In genomic region chr1:73737083-73737482, GRCm38 (mm10) we compare ENCODE assay signal across 9 mouse cellular contexts.
DNase-seq lines count a peak whose midpoint lies in the region; ATAC-seq and TF ChIP-seq lines count a peak whose summit lies in the region.
"Had no signal": no experiment of that assay in that cellular context is flagged by ENCODE, and none has a peak within 500 bp of the region (broad histone marks: within the 10 kb centered on the region; RNA-seq: fewer than 3 reads in every experiment).

No protein-coding gene starts in this region.

- H3K4me2 ChIP-seq in hindbrain, postnatal 0 days (ENCODE audit: low read depth, low read length): no peak overlapping the region
- H3K4me2 ChIP-seq in hindbrain, embryonic 14.5 days (replicated peaks): no peak overlapping the region
- H3K4me2 ChIP-seq in heart, embryonic 12.5 days: no peak overlapping the region
- no peak overlapping the region for H3K4me2 ChIP-seq in forebrain, postnatal 0 days (ENCODE audit: low read depth)

- no peaks in the 10 kb centered on the region for H3K27me3 ChIP-seq in hindbrain, postnatal 0 days (ENCODE audit: insufficient read depth, low read length)
- no peaks in the 10 kb centered on the region for H3K27me3 ChIP-seq in hindbrain, embryonic 14.5 days (ENCODE audit: control insufficient read depth, insufficient read depth, low read length)
- H3K27me3 ChIP-seq in heart, embryonic 12.5 days (replicated peaks): 0 out of 2 replicates have a peak, but pooled peaks cover 7% of the 10 kb centered on the region
- H3K27me3 ChIP-seq in limb, embryonic 10.5 days (ENCODE audit: low read depth, poor library complexity, severe bottlenecking): no peaks in the 10 kb centered on the region
- H3K27me3 ChIP-seq in forebrain, postnatal 0 days (ENCODE audit: insufficient read depth, low read length): no peaks in the 10 kb centered on the region
- H3K27me3 ChIP-seq: megakaryocyte, embryonic 14.5 days had no signal

- intact Hi-C loops in left cerebral cortex, postnatal 10 days (cut with DNase I): no loop called here

- no peak for DNase-seq in hindbrain, postnatal 0 days (ENCODE audit: low spot score)
- no peak for DNase-seq in hindbrain, embryonic 14.5 days (ENCODE audit: low spot score)
- peak; percentile 59 for DNase-seq in ZHBTc4 (ENCODE audit: low read depth, low spot score)
- peak; percentile 42 for DNase-seq in limb, embryonic 10.5 days (ENCODE audit: low spot score)
- DNase-seq in forebrain, postnatal 0 days: no peak
- DNase-seq in left cerebral cortex, postnatal 10 days (ENCODE audit: extremely low spot score in 1 of 2, low spot score in 2 of 2): no peak
- DNase-seq in right cerebral cortex, postnatal 4 days: no peak

- no peaks in the 10 kb centered on the region for H3K4me1 ChIP-seq in hindbrain, postnatal 0 days (ENCODE audit: insufficient read depth, low read length)
- H3K4me1 ChIP-seq in hindbrain, embryonic 14.5 days (replicated peaks; ENCODE audit: control insufficient read depth, insufficient read depth, low read length): no peaks in the 10 kb centered on the region
- no peaks in the 10 kb centered on the region for H3K4me1 ChIP-seq in heart, embryonic 12.5 days (replicated peaks)
- no peaks in the 10 kb centered on the region for H3K4me1 ChIP-seq in limb, embryonic 10.5 days
- H3K4me1 ChIP-seq in forebrain, postnatal 0 days (ENCODE audit: insufficient read depth): no peaks in the 10 kb centered on the region
- H3K4me1 ChIP-seq: megakaryocyte, embryonic 14.5 days had no signal

- H3K9me3 ChIP-seq in hindbrain, postnatal 0 days (ENCODE audit: low read length): no peaks in the 10 kb centered on the region
- no peaks in the 10 kb centered on the region for H3K9me3 ChIP-seq in hindbrain, embryonic 14.5 days (ENCODE audit: control insufficient read depth, low read length)
- H3K9me3 ChIP-seq in heart, embryonic 12.5 days (replicated peaks): no peaks in the 10 kb centered on the region
- no peaks in the 10 kb centered on the region for H3K9me3 ChIP-seq in limb, embryonic 10.5 days (replicated peaks)
- no peaks in the 10 kb centered on the region for H3K9me3 ChIP-seq in forebrain, postnatal 0 days (ENCODE audit: low read length)
- H3K9me3 ChIP-seq: megakaryocyte, embryonic 14.5 days had no signal

- no peak overlapping the region for H3K9ac ChIP-seq in hindbrain, postnatal 0 days (replicated peaks; ENCODE audit: low read length)
- no peak overlapping the region for H3K9ac ChIP-seq in hindbrain, embryonic 14.5 days
- no peak overlapping the region for H3K9ac ChIP-seq in heart, embryonic 12.5 days
- H3K9ac ChIP-seq in forebrain, postnatal 0 days: no peak overlapping the region

- ATAC-seq in hindbrain, postnatal 0 days: no peak
- ATAC-seq in hindbrain, embryonic 14.5 days (ENCODE audit: low FRiP score): no peak
- peak; percentile 64 for ATAC-seq in heart, embryonic 12.5 days (ENCODE audit: insufficient number of reproducible peaks, low FRiP score)
- no peak for ATAC-seq in forebrain, postnatal 0 days

- no peak overlapping the region for H3K4me3 ChIP-seq in hindbrain, postnatal 0 days (ENCODE audit: low read length)
- H3K4me3 ChIP-seq in hindbrain, embryonic 14.5 days (replicated peaks; ENCODE audit: low read length): no peak overlapping the region
- no peak overlapping the region for H3K4me3 ChIP-seq in heart, embryonic 12.5 days
- no peak overlapping the region for H3K4me3 ChIP-seq in limb, embryonic 10.5 days
- no peak overlapping the region for H3K4me3 ChIP-seq in forebrain, postnatal 0 days (ENCODE audit: low read depth, low read length)
- H3K4me3 ChIP-seq: megakaryocyte, embryonic 14.5 days had no signal

- peak; percentile 20; the same call in 1 of the 2 replicates for TF ChIP-seq CTCF in hindbrain, postnatal 0 days (IDR thresholded peaks at IDR 0.05; ENCODE audit: low read depth)
- no peak for TF ChIP-seq CTCF in forebrain, postnatal 0 days (IDR thresholded peaks at IDR 0.05; ENCODE audit: low read depth)

- no peaks in the 10 kb centered on the region for H3K36me3 ChIP-seq in hindbrain, postnatal 0 days (ENCODE audit: insufficient read depth, low read length)
- no peaks in the 10 kb centered on the region for H3K36me3 ChIP-seq in hindbrain, embryonic 14.5 days (replicated peaks; ENCODE audit: control insufficient read depth, insufficient read depth)
- H3K36me3 ChIP-seq in heart, embryonic 12.5 days: no peaks in the 10 kb centered on the region
- H3K36me3 ChIP-seq in limb, embryonic 10.5 days: no peaks in the 10 kb centered on the region
- H3K36me3 ChIP-seq in forebrain, postnatal 0 days (ENCODE audit: insufficient read depth): no peaks in the 10 kb centered on the region

- H3K27ac ChIP-seq in hindbrain, postnatal 0 days: no peak overlapping the region
- H3K27ac ChIP-seq in hindbrain, embryonic 14.5 days: no peak overlapping the region
- H3K27ac ChIP-seq in heart, embryonic 12.5 days (ENCODE audit: poor library complexity, severe bottlenecking): no peak overlapping the region
- H3K27ac ChIP-seq in limb, embryonic 10.5 days: no peak overlapping the region
- H3K27ac ChIP-seq in forebrain, postnatal 0 days (ENCODE audit: low read depth, low read length): no peak overlapping the region

Comparison
In these comparisons a context has a peak if more than half of its experiments do, and no peak if none do; other contexts are left out.
1. DNase-seq: peak in ZHBTc4 (single experiment) and limb, embryonic 10.5 days (single experiment); none in hindbrain, postnatal 0 days (single experiment), hindbrain, embryonic 14.5 days (single experiment), forebrain, postnatal 0 days (single experiment), left cerebral cortex, postnatal 10 days (0 of 2) and right cerebral cortex, postnatal 4 days (single experiment).